Mouse (Mus musculus): ENCODE measurements at regions not wholly inside any gene's neighbourhood (a gene's known extent, or its start where the extent isn't known, plus 50 kb on each side); places are given as distances from the start of the nearest gene placed in this dataset.

- no peak for DNase-seq (ENCODE audit: low read depth)
These were observed 231.4 kb downstream of the Cryba4 start for GRCm38 (mm10) chr5:112020882-112021281.

GRCm38 (mm10) chr5:112029955-112030354 lies 222.4 kb downstream of the Cryba4 start:
- DNase-seq (ENCODE audit: low read depth): no peak

- DNase-seq (ENCODE audit: low read depth): no peak
These were observed 220.3 kb downstream of the Cryba4 start for GRCm38 (mm10) chr5:112032036-112032435.

GRCm38 (mm10) chr5:112035426-112035825 lies 216.9 kb downstream of the Cryba4 start:
- DNase-seq (ENCODE audit: low read depth): no peak

GRCm38 (mm10) chr5:112037080-112037479 lies 215.2 kb downstream of the Cryba4 start:
- no peak for DNase-seq (ENCODE audit: low read depth)

- DNase-seq (ENCODE audit: low read depth): no peak
These were observed 212.5 kb downstream of the Cryba4 start for GRCm38 (mm10) chr5:112039645-112040372.

GRCm38 (mm10) chr5:112040678-112041077 lies 211.6 kb downstream of the Cryba4 start:
- no peak for DNase-seq (ENCODE audit: low read depth)

- no peak for DNase-seq (ENCODE audit: low read depth)
These were observed 211.0 kb downstream of the Cryba4 start for GRCm38 (mm10) chr5:112041285-112041684.

GRCm38 (mm10) chr5:112042236-112042635 lies 210.1 kb downstream of the Cryba4 start:
- no peak for DNase-seq (ENCODE audit: low read depth)

GRCm38 (mm10) chr5:112050046-112050782 lies 202.1 kb downstream of the Cryba4 start:
- DNase-seq (ENCODE audit: low read depth): no peak

GRCm38 (mm10) chr5:112050906-112051305 lies 201.4 kb downstream of the Cryba4 start:
- no peak for DNase-seq (ENCODE audit: low read depth)

GRCm38 (mm10) chr5:112051786-112052185 lies 200.5 kb downstream of the Cryba4 start:
- DNase-seq (ENCODE audit: low read depth): no peak

- no peak for DNase-seq (ENCODE audit: low read depth)
These were observed 198.6 kb downstream of the Cryba4 start for GRCm38 (mm10) chr5:112053600-112054155.

GRCm38 (mm10) chr5:112055018-112055417 lies 197.3 kb downstream of the Cryba4 start:
- DNase-seq (ENCODE audit: low read depth): no peak

- DNase-seq (ENCODE audit: low read depth): no peak
These were observed 182.4 kb downstream of the Cryba4 start for GRCm38 (mm10) chr5:112069917-112070316.

- no peak for DNase-seq (ENCODE audit: low read depth)
These were observed 179.9 kb downstream of the Cryba4 start for GRCm38 (mm10) chr5:112072456-112072855.

GRCm38 (mm10) chr5:112077097-112077496 lies 175.2 kb downstream of the Cryba4 start:
- no peak for DNase-seq (ENCODE audit: low read depth)

GRCm38 (mm10) chr5:112077840-112078600 lies 174.3 kb downstream of the Cryba4 start:
- DNase-seq (ENCODE audit: low read depth): peak; percentile 49

GRCm38 (mm10) chr5:112081006-112081405 lies 171.3 kb downstream of the Cryba4 start:
- DNase-seq (ENCODE audit: low read depth): no peak

GRCm38 (mm10) chr5:112091867-112092535 lies 160.3 kb downstream of the Cryba4 start:
- no peak for DNase-seq (ENCODE audit: low read depth)

GRCm38 (mm10) chr5:112093905-112094571 lies 158.3 kb downstream of the Cryba4 start:
- peak; percentile 19 for DNase-seq (ENCODE audit: low read depth)
